Mouse (Mus musculus) E14TG2a.4 (cell line): Measurements from ENCODE around the gene Rasa2.
"Not testable (repeated sequence)": the region's sequence is repeated elsewhere in the genome, so short reads cannot be mapped to it uniquely, and the experiment has no call there.

Source experiments
- H3K27me3 ChIP-seq: 2 replicates; pipeline ENCODE4 v1.6.1; 2014; ENCODE audit warnings: low read length, control low read depth; ENCODE audit not compliant: insufficient read depth
- H3K36me3 ChIP-seq: 2 replicates; pipeline ENCODE4 v1.6.1; 2014; ENCODE audit warnings: low read length, control low read depth; ENCODE audit not compliant: insufficient read depth
- H3K4me1 ChIP-seq: replicated peaks from 2 replicates; pipeline ENCODE4 v1.6.1; 2014; ENCODE audit warnings: low read depth, low read length, control low read depth
- H3K4me3 ChIP-seq: replicated peaks from 2 replicates; pipeline ENCODE4 v1.5.1; 2014; ENCODE audit warnings: mild to moderate bottlenecking, low read length
- H3K9me3 ChIP-seq: 2 replicates; pipeline ENCODE4 v1.6.1; 2014; ENCODE audit warnings: low read length, control low read depth
- CTCF ChIP-seq: conservative IDR thresholded peaks from 2 replicates; pipeline ENCODE4 v1.5.1; 2014; ENCODE audit warnings: low read length
- NANOG ChIP-seq: IDR thresholded peaks from 2 replicates; pipeline ENCODE4 v1.6.1; 2014; ENCODE audit warnings: borderline replicate concordance, low read length, mixed read lengths
- POU5F1 ChIP-seq: IDR thresholded peaks from 2 replicates; pipeline ENCODE4 v1.6.1; 2014; ENCODE audit warnings: low read length, borderline replicate concordance

Gene Rasa2

GRCm38 (mm10) chr9:96558594-96558993, 72.8 kb downstream of the Rasa2 start:
- Histone ChIP-seq H3K4me1 (no peaks in the 10 kb centered on the region), H3K9me3 (no peaks in the 10 kb centered on the region), H3K27me3 (no peaks in the 10 kb centered on the region), H3K4me3 (no peak overlapping the region), H3K36me3 (peaks cover 21% of the 10 kb centered on the region)
- TF ChIP-seq NANOG (no peak), POU5F1 (no peak), CTCF (no peak)

GRCm38 (mm10) chr9:96554095-96554494, 77.3 kb downstream of the Rasa2 start:
- no peak for TF ChIP-seq POU5F1
- no peak for TF ChIP-seq NANOG
- TF ChIP-seq CTCF, result no peak
- peaks cover 13% of the 10 kb centered on the region for H3K36me3 ChIP-seq
- H3K4me3 ChIP-seq, result no peak overlapping the region
- no peaks in the 10 kb centered on the region for H3K4me1 ChIP-seq
- no peaks in the 10 kb centered on the region for H3K27me3 ChIP-seq
- no peaks in the 10 kb centered on the region for H3K9me3 ChIP-seq

- Histone ChIP-seq H3K27me3 (no peaks in the 10 kb centered on the region), H3K9me3 (no peaks in the 10 kb centered on the region), H3K4me3 (no peak overlapping the region), H3K4me1 (peaks cover 2% of the 10 kb centered on the region; the same call in 1 of the 2 replicates), H3K36me3 (peaks cover 21% of the 10 kb centered on the region)
- TF ChIP-seq POU5F1 (no peak), CTCF (no peak), NANOG (no peak)
Measured at GRCm38 (mm10) chr9:96545410-96545809, 86.0 kb downstream of the Rasa2 start.

GRCm38 (mm10) chr9:96543643-96544640, 87.5 kb downstream of the Rasa2 start:
- Histone ChIP-seq H3K36me3 (peaks cover 21% of the 10 kb centered on the region), H3K27me3 (no peaks in the 10 kb centered on the region), H3K9me3 (no peaks in the 10 kb centered on the region), H3K4me3 (no peak overlapping the region), H3K4me1 (peaks cover 8% of the 10 kb centered on the region)
- TF ChIP-seq POU5F1 (no peak), CTCF (no peak), NANOG (no peak)

- no peak for TF ChIP-seq CTCF
- no peak for TF ChIP-seq NANOG
- no peak for TF ChIP-seq POU5F1
- Histone ChIP-seq H3K27me3 (no peaks in the 10 kb centered on the region), H3K9me3 (no peaks in the 10 kb centered on the region), H3K36me3 (peaks cover 12% of the 10 kb centered on the region; the same call in 1 of the 2 replicates), H3K4me1 (peaks cover 35% of the 10 kb centered on the region), H3K4me3 (no peak overlapping the region)
Measured at GRCm38 (mm10) chr9:96538916-96539315, 92.5 kb downstream of the Rasa2 start.

GRCm38 (mm10) chr9:96537615-96537919, 93.8 kb downstream of the Rasa2 start:
- H3K36me3 ChIP-seq, result peaks cover 6% of the 10 kb centered on the region; the same call in 1 of the 2 replicates
- H3K4me1 ChIP-seq, result peaks cover 35% of the 10 kb centered on the region
- H3K4me3 ChIP-seq, result peak overlapping the region; percentile 79
- H3K27me3 ChIP-seq, result no peaks in the 10 kb centered on the region; the same call in 1 of the 2 replicates
- TF ChIP-seq CTCF (no peak), POU5F1 (no peak), NANOG (no peak)
- no peaks in the 10 kb centered on the region for H3K9me3 ChIP-seq

GRCm38 (mm10) chr9:96536895-96537614, 94.4 kb downstream of the Rasa2 start:
- H3K27me3 ChIP-seq, result no peaks in the 10 kb centered on the region; the same call in 1 of the 2 replicates
- H3K4me1 ChIP-seq, result peaks cover 35% of the 10 kb centered on the region
- TF ChIP-seq CTCF (no peak), POU5F1 (no peak), NANOG (no peak)
- H3K9me3 ChIP-seq, result no peaks in the 10 kb centered on the region
- H3K4me3 ChIP-seq, result peak overlapping the region; percentile 79
- peaks cover 6% of the 10 kb centered on the region; the same call in 1 of the 2 replicates for H3K36me3 ChIP-seq

- not testable (repeated sequence) for H3K36me3 ChIP-seq, H3K9me3 ChIP-seq, H3K27me3 ChIP-seq
- H3K4me3 ChIP-seq, result peak overlapping the region; percentile 79; the same call in 1 of the 2 replicates
- peaks cover 43% of the 10 kb centered on the region for H3K4me1 ChIP-seq
Measured at GRCm38 (mm10) chr9:96536093-96536492, 95.3 kb downstream of the Rasa2 start.
